Mouse (Mus musculus) kidney, adult 2 months (tissue): Measurements from ENCODE around the gene Ptprn2.

Source experiments
- CTCF ChIP-seq: fragments of 200-500 bp; conservative IDR thresholded peaks from 2 replicates; pipeline ENCODE4 v1.5.1; 2011; ENCODE audit warnings: low read depth, mild to moderate bottlenecking, control low read depth, low read length, moderate library complexity, mixed read lengths; ENCODE audit not compliant: insufficient read depth, insufficient read length
- POLR2A ChIP-seq: fragments of 200-500 bp; IDR thresholded peaks from one replicate; pipeline ENCODE4 v1.6.1; 2011; ENCODE audit warnings: low read depth, low read length, control low read depth

GRCm38 (mm10) chr12:116597670-116598069 lies 112.2 kb downstream of the Ptprn2 start:
- TF ChIP-seq POLR2A (no peak), CTCF (no peak)
